Mouse (Mus musculus) olfactory bulb, adult 2 months (tissue): Measurements from ENCODE around the gene Lcn3.

ENCODE experiments used
- CTCF ChIP-seq: fragments of 200-500 bp; IDR thresholded peaks from 2 replicates; pipeline ENCODE4 v1.5.1; 2012; ENCODE audit warnings: low read depth, mild to moderate bottlenecking, low read length, moderate library complexity; ENCODE audit not compliant: insufficient read depth
- POLR2A ChIP-seq: fragments of 200-500 bp; IDR thresholded peaks from 2 replicates; pipeline ENCODE4 v1.6.1; 2012; ENCODE audit warnings: mild to moderate bottlenecking, low read depth, low read length, moderate library complexity; ENCODE audit not compliant: insufficient read depth

- TF ChIP-seq CTCF, result no peak
- TF ChIP-seq POLR2A, result no peak
These were observed 15.6 kb downstream of the Lcn3 start for GRCm38 (mm10) chr2:25780921-25781320.
